Mouse (Mus musculus): ENCODE measurements around the gene D1Ertd622e.

D1Ertd622e gene

DNA sequence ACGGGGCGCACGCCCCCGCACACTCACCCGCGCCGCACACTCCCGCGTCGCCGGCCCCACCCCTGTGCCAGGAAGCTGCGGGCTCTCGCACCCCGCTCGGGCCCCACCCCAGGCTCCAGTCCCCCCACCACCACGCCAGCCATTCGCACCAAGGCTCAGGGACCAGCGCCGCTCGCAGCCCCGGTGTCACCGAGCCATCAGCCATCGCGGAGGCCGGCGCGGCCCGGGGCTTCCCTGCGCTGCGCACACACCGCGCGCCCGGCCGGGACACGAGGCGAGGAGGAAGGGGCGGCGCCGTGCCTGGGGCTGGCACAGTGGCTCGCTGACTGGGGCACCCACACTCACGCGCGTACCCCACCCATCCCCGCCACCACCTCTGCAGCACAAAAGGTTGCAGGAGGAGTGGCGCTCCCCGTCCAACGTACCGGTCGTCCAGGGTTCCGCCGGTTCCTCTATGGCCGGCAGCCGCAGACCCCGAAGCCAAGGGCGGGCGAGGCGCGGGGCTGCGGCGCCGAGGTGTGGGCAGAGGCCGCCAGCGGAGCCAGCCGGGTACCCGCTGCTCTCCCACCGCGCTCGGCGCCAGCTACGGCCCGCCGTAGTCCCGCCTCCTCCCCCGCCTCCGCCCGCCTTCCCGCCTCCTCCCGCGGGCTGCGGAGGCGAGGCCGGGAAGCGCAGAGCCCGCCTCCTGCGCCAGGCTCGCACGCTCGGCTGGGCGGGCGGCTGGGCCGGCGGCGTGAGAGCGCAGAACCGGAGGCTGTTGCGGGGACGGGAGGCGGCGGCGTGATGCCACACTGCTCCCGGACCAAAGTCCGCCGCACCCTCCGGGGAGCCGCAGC is at the start of gene D1Ertd622e:
Gene D1Ertd622e, minus strand, starts transcription at position 669 of the 836 bp plus-strand sequence.
- peak; percentile 75 for DNase-seq (ENCODE audit: low spot score)

DNA sequence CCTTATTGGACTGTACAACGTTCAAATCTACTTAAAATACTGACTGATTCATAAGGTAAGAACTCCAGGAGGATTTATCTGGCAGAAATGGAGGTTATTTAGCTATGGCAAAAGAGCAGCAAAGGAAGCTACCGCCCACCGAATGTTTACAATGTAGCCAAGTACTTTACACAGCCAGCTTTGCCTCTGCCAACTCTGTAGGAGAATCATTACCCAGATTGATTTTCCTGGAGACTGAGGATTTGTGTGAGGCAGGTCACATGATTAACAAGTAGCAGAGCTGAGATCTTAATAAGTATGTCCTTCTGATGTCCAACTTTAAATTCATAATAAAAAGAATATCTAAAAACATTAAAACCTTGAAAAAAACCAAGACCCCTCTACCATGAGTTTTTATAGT is 48.6 kb upstream of the D1Ertd622e start:
- no peak for DNase-seq (ENCODE audit: low spot score)

DNA sequence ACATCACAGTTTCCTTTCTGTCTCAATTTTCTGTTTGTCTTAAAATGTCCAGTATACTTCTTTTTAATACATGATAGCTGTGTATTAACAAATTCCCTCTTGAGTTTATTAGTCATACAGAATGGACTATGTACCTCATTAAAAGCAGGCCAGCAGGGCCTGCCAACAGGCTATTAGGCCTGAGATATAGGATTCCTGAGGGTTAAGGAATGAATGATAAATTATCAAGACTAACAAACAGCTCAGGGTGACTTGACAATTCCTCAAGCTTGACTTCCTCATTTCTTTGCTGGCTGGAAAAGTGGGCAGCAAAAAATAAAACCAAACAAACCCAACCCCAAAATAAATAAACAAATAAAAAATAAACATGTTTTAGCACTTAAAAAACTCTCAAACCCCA is 43.5 kb upstream of the D1Ertd622e start:
- no peak for DNase-seq (ENCODE audit: low spot score)

DNA sequence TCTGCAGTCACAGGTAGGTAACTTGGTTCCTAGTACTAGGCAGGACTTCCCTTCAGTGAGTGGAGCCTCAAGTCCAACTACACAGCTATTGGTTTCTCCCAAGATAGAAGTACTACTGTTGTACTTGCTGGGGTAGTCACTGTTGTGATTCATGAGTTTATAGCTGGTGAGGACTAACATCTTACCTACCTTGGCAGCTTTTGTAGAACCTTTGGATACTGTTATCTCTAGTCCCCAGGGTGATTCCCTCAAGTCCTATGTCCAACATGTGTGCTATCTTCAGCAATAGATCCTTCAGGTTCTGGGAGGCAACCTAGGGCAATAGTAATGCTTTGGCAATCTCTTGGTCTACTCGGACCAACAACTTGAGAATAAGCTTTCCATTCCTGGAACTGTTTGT is 42.8 kb upstream of the D1Ertd622e start:
- no peak for DNase-seq (ENCODE audit: low spot score)

DNA sequence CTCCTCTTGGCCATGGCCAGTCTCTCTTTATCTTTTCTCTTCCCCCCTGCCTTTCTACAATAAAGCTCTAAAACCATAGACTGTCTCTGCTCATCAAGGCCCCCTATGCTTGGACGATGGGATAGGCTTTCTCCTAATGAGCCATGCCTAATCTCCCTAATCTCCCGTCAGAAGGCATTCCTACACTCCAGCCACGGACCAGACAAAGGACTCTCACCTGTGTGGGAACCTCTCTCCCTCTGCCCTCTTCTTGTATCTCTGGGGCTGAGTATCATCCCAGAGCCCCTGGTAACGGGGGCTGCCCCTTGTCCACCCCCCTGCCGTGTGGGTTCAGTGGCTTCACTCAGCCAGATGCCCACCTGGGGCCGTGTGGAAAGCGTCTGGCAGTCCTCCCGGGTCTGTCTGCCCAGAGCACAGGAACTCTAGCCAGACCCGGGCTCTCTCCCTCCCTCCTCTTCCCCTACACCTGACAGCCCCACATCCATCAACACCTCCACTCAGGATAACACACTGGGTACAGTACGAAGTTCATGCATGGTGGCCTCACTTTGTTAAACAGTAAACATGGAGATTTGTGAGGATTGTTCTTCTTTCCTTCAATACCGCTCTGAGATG is 37.2 kb upstream of the D1Ertd622e start:
- no peak for DNase-seq (ENCODE audit: low spot score)

DNA sequence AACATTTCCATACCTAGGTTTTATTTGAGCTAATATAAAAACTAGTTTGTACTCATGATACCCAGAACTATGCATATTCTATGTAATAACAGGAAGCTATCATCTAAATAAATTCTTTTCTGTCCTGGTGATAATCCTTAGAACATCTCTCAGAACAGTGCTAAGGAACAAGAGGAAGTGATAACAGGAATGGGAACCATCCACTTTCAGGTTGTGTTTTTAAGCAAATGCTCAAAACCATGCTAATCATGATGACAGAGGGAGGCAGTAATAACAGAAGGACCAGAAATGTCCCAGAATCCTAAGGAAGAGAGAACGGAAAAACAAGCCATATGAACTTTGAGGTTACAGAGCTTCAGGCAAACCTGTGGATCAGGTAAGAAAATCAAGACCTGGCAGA is 35.4 kb upstream of the D1Ertd622e start:
- no peak for DNase-seq (ENCODE audit: low spot score)

DNA sequence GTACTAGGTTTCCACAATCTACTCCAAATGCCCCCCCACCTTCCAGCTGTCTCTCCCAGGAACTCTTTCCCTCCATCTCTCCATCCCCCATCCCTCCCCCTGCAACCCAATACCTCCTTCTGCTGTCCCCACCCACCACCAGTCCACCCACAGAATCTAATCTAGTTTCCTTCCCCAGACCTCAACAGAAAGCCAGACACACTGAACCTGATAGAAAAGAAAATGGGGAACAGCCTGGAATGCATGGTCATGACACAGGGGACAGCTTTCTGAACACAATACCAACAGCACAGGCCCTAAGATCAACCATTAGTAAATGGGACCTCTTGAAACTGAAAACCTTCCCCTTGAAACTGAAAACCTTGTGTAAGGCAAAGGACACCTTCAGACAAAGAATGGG is 32.0 kb upstream of the D1Ertd622e start:
- no peak for DNase-seq (ENCODE audit: low spot score)

DNA sequence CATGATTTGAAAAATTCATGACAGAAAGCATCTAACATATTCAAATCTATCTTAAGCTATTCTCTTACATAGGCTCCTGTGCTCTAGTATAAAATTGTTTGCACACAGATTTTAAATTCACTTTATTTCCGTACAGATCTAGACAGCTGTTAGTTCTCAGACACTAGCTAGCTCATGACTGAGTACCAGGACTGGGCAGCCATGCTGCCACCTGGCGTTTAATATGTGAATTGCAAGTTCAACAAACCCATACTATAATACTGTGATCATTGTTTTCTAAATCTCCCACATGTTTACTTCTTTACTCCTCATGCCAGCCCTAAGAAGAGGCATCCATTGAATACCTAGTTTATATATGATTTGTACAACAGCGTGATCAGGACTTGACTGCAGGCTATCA is 26.9 kb upstream of the D1Ertd622e start:
- DNase-seq (ENCODE audit: low spot score) = peak; percentile 7

DNA sequence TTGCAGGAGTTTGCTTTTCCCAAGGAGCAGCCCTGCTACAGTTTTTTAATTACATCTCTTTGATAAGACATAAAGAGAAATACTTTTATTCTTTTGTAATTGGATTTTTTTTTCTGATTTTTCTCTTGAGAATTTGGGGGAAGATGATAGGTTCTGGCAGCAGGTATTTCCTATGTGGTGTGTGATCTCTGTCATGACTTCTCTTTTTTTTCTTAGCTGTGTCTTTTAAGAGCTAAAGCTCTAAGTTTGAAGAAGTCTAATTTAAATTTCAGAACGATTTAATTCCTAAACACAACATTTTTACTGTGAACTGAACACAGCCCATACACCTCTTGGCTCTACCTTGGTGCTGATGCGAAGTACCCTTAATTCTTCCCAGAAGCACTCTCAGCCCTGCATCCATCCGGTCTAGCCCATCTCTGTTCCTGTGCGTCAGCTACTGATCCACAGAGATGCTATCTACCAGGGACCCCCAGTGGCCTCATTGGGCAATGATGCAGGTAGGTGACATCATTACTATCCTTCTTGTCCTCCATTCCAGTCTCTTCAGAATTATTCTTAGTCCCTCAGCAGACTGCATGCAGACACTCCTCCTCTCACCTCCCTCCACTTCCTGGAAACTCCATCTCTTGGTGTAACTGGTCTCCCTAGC is 14.8 kb upstream of the D1Ertd622e start:
- DNase-seq (ENCODE audit: low spot score) = no peak

DNA sequence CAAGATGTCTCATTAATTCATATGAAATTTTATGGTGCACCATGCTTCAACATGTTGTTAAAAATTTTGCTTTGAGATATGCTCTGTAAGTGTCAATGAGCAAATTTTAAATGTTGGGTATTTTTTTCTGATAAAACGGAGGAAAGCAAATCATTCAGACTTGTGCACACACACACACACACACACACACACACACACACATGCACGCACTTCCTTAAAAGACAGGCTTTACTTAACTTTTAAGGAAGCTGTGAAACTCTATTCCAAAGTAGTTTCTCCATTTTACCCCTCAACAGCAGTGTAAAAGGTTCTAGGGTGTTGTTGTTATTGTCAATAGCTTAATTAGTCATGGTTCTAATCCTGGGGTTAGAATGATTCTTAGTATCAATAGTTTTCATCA is 14.2 kb upstream of the D1Ertd622e start:
- no peak for DNase-seq (ENCODE audit: low spot score)

DNA sequence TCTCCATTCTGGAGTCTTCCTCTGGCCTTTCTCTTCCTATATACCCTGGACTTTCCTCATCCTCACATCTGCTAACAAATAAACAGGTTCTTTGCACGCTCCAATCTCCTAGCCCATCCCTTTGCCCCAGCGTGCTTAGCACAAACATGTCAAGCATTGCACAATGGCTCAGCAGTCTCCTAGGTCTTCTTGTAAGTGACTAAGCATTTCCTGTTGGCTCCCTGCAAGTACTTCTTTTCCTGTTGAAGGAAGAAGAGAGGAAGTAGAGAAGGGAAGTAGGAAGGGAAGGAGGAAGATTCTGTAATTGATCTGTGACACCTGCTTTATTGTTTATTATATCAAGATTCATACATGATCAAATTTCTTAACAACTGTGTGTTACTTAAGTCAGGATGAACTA is 11.0 kb upstream of the D1Ertd622e start:
- DNase-seq (ENCODE audit: low spot score) = no peak

DNA sequence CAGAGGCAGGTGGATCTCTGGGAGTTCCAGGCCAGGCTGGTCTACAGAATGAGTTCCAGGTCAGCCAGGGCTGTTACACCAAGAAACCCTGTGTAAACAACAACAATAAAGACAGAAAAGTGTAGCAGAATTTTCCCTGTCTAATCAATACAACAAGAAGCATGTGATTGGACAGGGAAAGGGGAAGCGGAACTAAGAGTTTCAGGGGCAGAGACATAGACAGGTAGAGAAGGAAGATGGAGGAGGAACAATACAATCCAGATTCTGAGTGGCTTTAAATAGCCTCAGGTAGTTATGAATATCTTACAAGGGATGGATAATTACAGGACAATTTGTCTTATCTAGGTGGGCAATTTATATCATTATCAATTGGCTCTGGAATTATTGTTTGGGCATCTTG is 5.4 kb upstream of the D1Ertd622e start:
- no peak for DNase-seq (ENCODE audit: low spot score)

DNA sequence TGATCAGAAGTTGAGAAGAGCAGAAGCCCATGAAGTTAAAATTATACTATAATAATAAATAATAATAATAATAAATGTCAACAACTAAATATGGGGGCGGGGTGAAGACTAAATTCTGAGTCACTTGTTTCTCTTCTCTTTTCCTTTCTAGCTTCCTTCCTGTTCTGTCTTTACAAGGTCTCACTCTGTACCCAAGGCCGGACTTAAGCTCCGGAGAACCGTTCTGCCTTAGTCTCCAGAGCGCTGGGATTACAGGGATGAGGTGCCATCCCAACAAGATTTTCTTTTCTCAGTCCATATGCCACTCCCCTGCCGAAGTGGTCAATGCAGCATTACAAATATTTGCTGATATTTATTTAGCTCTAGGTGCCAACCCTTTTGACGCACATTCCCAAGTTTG is 450 bp upstream of the D1Ertd622e start:
- no peak for DNase-seq (ENCODE audit: low spot score)

DNA sequence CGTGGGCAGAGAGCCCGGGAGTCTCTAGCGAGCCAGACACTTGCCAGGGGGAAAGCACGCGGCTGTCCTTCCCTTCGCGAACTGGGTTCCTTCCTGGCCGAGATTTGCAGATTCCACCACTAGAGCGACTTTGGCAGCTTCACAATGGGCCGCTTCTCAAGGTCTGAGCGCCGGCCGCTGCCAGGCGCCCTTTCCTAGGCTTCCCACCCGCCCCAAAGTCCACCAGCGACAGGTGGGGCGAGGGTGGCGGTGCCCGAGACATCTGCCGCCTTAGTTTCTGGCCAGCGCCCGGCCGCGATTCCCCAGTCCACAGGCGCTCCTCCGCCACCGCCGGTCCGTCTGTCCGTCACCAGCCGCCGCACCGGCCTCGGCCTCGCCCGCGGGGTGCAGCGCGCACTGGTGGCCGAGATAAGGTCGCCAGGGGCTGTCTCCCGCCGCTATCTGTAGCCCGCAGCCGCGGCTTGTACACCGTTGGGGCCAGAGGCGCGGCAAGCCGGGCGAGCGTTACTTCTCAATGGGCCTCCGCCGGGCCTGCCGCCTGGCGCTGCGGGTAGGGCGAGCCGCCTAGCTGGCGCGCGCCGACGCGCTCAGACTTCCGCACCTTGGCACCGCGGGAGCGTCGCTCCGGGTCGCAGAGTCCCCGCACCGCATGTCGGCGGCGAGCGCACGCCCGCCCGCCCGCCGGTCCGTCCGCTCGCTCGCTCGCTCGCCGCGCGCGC is 1.0 kb downstream of the D1Ertd622e start:
- DNase-seq (ENCODE audit: low spot score) = peak; percentile 85

DNA sequence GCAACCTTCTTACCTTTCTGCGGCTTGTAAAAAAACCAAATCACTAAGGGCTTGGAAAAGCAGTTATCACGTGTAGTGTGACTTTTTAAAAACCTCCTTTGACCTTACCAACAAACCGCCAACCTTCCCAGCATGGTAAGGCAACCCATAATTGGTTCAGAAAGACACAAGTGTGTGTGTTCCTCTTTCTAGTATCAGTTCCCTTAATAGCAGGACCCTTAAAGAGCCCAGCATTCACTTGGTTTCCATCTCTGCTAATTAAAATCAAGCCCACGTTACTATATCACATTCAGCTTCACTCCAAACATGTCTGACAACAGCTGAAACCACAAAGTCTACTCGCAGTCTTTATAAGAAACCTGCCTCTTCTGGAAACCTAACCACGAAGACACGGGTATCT is 2.5 kb downstream of the D1Ertd622e start:
- peak; percentile 23 for DNase-seq (ENCODE audit: low spot score)

DNA sequence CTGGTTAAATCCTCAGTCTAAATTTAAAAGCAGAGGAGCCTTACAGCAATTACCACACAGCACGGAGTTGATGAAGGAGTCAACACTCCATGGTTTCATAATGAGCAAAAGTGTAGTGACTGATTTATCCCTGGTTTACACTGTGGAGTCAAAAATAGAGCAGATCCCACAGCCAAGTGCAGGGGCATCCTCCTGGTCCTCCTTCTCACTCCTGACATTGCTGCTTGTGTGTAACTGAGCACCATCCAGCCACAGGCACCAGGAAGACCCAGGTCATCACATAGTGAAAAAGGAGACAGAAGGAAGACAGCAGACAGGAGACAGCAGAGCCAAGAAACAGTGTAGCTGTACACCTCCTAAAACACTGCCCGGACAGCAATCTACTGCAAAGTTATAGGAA is 4.1 kb downstream of the D1Ertd622e start:
- DNase-seq (ENCODE audit: low spot score) = no peak

DNA sequence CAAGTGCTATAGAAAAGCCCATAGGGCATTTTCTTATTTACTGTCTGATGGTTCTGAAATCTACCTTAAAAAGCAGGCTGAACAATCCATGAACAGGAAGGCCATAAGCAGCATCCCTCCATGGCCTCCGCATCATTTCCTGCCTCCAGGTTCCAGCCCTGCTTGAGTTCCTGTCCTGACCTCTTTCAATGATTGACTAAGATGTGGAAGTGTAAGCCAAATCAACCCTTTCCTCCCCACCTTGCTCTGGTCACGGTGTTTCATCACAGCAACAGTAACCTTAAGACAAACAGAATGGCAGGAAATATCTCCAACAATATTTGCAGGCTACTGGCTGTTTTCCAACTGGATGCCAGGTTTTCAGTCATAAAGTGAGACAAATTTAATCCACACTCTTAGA is 4.7 kb downstream of the D1Ertd622e start:
- no peak for DNase-seq (ENCODE audit: low spot score)

DNA sequence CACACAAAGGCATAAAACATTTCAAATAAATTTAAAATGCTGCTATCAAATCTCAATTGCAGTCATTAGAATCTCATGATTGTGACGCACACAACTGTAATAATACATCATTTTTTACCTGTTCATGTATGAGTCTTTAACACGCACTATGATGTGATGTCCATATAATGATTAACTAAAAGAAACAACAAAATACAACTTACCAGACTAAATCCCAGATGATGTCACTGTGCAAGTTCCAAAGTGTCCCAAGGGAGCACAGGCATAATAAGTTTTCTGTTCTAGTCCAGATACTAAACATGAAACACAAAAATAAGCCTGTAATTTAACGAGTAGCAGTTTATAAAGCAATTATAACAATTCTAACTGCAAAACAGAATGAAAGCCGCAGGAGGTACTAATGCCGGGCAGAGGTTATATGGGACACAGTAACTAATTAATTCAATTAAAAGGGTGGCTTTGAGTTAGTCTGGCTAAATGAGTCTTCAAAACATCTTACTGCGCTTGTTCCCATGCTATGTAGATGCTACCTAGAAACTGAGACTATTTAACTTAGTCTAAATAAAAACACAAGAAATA is 7.4 kb downstream of the D1Ertd622e start:
- DNase-seq (ENCODE audit: low spot score) = no peak

DNA sequence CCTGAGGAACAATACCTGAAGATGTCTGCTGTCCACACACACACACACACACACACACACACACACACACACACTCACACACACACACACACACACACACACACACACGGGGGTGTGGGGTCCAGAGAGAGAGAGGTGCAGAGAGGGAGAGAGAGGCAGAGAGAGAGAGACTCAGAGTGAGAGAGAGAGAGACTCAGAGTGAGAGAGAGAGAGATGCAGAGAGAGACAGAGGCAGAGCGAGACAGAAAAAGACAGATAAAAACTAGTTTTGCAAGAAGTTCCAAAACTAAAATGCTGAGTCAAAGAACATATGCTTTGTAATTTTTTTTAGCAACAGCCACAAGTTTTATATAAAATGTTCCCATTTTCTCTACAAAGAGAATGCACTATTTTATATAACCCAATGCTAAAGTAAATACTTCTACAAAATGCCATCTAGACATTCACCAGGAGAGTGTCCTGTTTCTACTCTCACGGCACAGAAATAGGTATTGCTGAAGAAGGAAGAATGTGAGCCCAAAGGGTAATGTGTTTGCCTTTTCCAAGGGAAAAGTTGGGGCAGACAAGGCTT is 11.2 kb downstream of the D1Ertd622e start:
- DNase-seq (ENCODE audit: low spot score) = no peak

DNA sequence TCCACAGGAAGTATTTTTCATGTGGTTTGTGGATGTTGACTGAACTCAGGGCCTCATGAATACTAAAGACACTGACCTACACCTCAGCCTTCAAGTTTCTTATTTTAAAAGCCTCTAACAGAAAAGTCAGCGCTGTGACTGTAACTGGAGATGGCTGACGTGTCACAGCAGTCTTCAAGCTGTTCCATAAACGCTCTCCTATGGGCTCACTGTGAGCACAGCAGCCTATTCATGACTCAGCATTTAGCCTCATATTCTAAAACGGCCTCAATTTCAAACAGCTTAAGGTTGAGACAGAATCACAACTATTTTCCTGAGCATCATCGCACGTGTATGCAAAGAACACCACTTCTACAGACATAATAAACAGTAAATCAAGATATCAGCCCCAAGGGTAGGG is 11.8 kb downstream of the D1Ertd622e start:
- DNase-seq (ENCODE audit: low spot score) = no peak

DNA sequence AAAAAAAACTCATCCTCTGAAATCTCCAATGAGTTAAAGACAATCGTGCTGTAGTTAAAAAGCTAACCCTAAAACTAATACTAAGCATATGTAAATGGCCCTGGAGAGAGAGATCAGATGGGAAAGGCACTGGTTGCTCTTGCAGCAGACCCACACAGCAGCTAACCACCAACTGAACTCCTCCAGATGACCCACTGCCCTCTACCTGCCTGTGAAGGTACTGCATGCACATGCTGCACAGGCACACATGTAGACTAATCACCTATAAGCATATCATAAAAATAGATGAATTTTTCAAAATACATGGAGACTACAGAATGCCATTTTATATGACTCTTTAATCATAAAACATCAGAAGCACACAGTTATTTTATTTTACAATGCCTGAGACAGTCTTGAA is 14.8 kb downstream of the D1Ertd622e start:
- DNase-seq (ENCODE audit: low spot score) = no peak

DNA sequence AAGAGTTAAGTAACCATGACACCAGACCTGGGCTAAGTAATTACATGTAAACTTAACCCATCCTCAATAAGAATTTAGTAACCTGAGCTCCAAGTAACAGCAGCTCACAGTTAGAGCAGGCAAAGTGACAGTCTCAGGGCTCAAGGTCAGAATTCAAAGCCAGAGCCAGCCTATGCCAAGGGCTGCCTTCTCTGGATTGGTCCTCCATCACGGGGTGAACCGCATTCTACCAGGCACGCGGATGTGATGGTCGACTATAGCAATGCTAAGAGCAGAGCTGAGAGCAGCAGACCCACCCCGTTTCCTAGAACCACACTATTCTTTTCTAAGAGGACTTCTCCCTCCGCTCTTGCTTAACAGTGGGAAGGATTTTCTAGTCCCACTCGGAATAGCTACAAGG is 27.8 kb downstream of the D1Ertd622e start:
- no peak for DNase-seq (ENCODE audit: low spot score)
